Mouse (Mus musculus): Measurements from ENCODE around the gene Farp1. TPM values are rescaled to one million over a fixed set of nuclear protein-coding genes. Genes with fewer than 3 reads are reported as not detected.
A peak's percentile ranks its signal among the peaks of the same experiment; 100 is the strongest.
"Not testable (repeated sequence)": the region's sequence is repeated elsewhere in the genome, so short reads cannot be mapped to it uniquely, and the experiment has no call there.

Farp1 gene
- total RNA-seq, 2 experiments from 2014 or later, result 17.5 to 27.5 TPM

DNA sequence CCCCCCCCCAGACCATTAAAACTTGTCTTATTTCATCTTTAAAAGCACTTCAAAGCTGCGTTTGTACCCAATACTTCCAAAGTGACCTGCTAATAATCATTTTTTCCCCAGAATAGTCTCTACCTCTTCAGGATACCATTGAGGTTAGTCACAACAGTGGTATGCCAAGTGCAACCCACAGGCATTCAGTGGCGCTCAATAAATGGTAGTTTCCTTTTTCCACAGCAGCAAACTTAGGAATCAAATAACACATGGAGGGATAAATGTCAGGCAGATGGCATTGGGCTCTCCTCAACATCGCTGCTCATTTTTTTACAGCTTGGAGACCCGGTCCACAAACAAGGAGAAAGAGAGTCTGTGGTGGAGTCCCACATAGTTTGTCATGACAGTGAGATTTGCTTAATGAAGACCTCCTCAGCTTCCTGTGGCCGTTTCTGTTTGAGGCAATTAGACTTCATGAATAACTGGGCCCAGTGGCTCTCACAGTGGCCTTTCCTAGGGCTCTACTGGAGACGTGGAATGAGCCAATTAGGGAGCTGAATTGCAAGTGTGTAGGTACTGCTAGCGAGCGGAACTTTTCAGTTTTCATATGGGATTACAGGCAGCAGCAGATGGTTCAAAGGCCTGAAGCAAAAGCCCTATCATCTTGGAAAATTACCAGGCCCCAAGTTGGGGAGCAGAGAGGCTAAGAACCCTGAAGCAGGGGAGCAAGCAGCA lies 148.6 kb downstream of the Farp1 start:
- DNase-seq, result no peak

DNA sequence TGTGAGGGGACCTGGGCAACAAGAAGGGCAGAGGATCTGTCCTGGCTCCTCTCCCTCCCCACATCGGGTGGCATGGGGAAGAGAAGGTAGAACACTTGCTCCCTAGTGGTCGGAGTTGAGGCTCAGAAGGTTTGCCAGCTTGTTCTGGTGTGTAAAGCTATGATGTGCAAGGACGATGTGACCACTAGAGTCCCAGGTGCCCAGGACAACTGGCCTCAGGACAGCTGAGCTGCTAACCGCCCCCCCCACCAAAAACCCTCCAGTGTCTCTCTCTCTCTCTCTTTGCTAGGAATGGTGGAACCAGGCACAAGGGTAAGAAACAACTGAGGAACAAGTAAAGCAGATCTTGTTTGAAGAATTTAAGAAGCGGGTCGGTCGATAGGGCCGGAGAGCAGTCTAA lies 149.4 kb downstream of the Farp1 start:
- no peak for DNase-seq

DNA sequence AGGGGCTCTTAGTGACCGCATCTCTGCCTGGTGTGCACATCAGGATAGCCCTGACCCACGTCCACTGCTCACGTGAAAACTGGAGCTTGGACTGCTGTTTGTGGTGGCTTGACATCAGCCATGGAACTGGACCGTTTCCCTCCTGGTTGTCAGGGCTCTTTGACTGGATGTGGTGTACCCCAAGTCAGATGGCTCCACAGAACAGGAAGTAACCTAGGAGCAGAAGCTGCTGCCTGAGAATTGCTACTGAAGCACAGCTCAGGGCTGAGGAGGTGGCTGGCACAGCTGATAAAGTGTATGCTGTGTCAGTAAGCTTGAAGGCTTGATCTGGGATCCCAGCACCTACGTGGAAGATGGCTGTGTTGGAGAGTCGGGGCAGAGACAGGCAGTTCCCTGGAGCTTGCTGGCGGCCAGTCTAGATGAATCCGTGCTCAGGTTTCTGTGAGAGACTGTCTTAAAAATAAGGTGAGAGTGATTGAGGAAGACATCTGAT lies 151.4 kb downstream of the Farp1 start:
- no peak for DNase-seq

DNA sequence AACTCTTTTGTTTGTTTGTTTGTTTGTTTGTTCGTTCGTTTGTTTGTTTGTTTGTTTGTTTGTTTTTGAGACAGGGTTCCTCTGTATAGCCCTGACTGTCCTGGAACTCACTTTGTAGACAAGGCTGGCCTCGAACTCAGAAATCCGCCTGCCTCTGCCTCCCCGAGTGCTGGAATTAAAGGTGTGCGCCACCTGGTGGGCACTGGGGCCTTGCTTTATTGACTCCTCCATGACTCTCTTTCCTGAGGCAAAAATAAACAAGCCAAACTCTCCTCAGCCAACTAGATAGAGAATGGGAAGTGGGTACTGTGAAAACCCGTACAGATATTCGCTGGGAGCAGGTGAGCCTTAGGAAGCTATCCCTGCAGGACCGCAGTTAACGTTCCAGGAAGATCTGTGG lies 154.8 kb downstream of the Farp1 start:
- not testable (repeated sequence) for DNase-seq

DNA sequence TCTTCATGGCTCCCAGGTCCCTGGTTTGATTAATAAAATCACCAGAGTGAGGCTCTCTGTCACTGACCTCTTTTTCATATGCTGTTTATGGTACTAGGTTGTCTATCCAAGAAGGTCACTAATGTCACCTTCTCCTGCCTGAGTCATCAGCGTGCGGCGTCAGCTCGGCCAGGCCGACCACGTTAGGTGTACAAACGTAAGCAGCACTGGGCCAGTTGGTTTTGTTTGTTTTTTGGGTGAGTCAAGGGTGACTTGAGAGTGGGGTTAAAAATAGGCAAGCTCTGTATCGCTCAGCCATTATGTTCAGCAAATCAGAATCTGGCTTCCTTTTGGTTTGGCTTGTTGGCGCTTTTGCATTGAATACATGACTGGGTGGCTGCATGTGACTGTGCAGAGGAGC lies 155.4 kb downstream of the Farp1 start:
- DNase-seq, result no peak

DNA sequence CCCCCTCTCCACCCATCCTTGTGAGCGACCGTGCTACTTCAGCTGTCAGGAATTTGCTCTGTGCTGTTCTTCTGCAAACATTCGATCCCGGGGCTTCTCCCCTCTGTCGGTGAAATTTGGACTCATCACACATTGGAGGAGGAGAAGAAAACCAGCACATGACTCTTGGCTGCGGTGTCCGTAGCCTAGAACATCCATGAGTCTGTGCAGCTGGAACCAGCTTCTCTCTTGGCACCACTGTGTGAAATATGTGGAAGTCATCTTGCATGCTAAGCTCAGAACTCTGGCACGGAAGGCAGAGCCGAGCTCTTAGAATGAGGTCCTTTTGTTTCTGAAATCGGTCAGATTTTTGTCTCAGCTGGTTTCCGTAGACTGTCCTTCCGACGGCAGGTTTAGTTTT lies 156.7 kb downstream of the Farp1 start:
- peak; percentile 45 for DNase-seq

DNA sequence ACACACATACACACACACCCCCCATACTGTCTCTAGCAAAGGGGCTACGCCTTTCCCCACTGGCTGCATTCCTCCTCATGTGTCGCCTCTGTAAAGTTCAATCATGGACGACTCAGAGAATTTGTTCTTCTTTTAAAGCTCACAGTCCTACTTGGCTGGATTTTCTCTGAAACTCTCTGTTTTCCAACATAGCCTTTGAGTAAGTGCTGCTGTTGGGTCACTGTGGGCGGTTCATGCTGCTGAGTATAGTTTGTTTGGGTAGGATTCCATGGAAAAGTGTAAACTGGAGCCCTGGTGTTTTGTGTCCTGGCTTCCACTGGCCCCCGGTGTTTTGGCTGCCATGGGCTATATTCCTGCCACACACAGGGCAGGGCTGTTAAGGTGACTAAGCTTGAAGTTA lies 157.4 kb downstream of the Farp1 start:
- DNase-seq, result no peak

DNA sequence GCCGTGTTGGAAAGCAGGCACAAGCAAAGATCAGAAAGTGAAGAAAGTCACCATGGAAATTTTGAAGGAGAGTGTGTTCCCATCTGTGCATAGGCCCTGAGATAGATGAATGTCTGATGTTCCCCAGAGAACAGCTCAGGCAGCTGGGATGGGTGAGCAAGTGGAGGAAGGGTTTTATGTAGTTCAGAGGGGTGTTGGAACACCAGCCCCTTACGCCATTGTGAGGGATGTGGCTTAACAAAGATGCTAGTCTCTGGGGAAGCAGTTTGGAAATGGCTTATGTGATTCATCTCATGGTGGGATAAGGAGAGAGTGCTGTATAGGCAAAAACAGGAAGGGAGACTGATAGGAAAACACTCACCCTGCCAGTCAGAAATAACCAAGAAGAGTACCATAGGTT lies 159.0 kb downstream of the Farp1 start:
- no peak for DNase-seq

DNA sequence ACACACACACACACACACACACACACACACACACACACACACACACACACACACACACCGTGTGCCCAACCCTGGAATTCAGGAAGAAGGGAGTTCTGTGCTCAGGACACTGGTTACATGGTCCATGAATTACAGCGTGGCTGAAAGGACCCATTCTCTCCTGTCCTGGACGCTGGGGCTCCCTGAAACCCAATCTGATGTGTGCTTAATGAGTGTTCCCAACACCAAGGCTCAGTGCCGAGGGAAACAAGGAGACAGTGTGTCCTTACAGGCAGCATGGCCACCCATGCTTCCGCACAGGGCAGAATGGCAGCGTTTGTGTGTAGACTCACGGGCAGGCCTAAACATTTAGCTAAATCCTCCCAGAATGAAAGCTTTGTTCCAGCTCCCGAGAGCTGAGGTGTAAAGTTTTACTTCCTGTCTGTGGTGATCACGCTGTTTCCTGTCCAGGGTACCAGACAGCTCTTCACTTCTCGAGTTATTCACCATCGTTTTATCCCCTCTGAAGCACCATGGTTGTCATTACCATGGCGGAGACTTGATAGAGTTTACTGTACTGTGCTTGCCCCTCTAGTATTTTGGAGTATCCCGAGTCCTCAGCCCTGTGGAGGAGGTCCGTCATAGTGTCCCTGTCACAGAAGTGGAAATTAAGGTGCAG lies 164.0 kb downstream of the Farp1 start:
- peak; percentile 22 for DNase-seq

DNA sequence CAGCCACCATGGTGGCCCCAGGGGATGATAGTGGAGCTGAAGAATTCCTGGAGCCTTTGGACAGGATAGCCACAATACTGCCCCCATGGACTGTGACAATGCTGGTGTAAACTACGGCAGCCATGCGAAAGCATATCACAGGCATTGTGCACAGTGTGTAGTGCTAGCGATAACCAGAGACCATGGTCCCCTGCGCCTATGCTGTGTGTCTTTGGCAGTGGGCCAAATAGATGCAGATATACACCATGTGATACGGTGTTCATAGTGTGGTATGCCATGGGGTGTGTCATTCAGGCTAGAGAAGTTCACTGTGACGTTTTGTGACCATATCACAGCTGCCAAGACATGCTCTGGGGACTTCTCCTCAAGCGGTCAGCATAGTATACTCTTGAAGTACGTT lies 164.8 kb downstream of the Farp1 start:
- no peak for DNase-seq

DNA sequence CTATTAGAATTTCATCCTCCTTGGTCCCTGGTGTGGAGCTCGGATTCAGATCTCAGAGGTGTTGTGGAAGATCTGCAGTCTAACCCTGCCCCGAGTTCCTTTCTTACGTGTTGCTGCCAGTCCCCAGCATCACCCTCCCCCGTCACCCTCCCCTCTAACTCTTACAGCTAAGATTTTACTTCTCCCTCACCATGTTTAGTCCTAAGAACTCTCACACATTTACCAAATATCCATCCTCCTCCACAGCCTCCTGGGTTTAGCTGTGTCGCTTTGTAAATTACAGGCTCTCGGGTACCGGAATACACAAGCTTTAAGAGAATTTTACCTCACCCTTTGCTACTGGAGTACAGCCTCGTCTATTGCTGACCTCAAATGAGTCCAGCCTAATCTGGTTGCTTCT lies 165.4 kb downstream of the Farp1 start:
- no peak for DNase-seq

DNA sequence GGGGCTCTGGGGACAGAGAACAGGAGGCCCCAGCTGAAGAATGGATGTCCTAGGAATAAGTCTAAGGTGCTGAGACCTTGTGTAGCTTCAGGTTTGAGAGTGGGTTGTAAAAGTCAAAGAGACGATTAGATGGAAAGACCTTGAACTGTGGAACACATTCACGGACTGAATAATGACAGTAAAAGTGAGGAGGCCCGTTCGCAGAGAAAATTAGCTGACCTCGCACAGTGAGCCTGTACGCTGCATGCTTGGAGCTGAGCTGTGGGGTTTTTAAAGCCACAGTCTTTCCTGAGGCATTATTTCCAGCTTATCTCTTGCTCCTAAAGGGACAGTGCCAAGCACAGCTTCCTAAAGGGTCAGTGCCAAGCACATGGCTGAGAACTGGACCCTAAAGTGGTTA lies 166.2 kb downstream of the Farp1 start:
- no peak for DNase-seq

DNA sequence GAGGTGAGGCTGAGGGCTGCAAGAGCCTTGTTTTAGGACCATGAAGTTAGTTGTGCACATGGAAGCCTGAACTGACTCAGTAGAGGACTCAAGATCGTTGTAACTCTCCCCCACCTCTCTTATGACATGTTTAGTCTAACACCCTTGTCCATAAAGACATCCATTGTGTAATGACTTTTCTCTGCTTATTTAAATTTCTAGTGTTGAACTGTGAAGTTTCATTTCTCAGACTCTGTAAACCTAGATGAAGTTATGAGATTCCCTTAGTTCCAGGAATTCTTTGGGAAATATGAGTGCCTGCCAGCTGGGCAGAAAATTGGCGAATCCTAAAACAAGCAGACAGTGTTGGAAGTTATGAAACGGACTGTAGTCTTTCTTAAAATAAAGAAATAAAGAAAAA lies 170.5 kb downstream of the Farp1 start:
- DNase-seq, result no peak

DNA sequence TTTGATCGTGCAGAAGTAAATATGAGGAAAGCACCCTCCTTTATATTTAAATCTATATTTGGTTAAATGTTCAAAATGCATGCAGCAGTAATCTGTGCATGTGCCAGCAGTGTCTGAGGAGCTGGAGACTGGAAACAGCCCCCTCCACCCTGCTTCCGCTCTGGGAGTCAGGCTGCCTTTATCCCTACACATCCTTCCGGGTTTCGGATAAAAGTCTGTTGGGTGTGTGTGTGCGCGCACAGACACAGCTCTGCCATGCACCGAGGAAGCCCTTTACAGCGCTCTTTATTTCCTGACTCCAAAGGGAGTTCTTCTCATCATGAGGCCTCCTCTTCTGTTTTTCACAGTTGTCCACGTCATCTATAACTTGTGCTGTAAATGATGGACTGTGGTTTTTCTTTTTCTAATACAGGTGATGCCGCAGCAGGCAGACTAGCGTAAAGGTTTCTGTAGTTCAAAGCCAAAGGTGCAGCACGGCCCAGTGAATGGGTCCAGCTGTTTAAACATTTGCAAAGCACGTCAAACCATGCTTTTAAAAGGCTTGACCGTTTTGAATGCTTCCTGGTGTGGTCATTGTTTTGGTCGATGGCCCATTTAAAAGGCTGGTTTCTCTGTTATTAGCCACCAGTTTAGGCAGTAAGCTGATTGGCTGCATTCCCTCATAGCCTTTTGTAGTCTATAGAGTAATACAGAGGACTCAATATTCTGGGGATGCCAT lies 172.6 kb downstream of the Farp1 start:
- no peak for DNase-seq

DNA sequence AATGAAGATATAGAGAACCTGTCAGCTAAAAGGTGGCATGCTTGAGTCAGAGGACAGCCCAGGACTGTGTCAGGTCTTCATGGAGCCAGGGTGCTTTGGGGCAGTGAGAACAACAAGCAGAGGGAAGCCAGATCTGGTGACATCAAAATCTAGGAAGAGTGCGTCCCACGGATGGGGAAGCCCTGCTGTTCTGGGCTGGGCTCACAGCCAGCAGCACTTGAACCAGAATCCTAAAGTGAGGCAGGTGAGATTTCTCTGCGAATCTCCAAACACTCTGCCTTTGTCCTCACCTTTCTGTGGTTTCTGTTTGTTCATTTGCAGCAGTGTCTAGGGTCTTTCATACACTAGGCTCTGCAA lies 173.1 kb downstream of the Farp1 start:
- no peak for DNase-seq

DNA sequence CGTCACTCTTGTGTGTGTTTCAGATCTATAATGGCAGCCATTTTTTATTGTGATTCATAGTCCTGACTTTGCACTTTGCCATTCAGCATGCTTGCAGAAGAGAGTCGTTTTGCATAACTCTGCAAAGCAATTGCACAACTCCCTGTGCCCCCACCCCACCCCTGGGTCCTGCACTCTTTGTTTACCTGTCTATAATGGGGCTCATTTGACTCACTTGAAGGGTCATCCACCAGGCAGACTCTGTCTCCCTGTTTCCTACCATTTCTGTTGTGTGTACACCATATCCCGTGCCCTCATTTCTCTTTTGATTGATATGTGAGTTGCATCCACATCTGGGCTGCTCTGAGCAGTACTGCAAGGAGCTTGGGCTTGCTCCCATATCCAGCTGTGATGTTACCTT lies 175.3 kb downstream of the Farp1 start:
- DNase-seq, result no peak

DNA sequence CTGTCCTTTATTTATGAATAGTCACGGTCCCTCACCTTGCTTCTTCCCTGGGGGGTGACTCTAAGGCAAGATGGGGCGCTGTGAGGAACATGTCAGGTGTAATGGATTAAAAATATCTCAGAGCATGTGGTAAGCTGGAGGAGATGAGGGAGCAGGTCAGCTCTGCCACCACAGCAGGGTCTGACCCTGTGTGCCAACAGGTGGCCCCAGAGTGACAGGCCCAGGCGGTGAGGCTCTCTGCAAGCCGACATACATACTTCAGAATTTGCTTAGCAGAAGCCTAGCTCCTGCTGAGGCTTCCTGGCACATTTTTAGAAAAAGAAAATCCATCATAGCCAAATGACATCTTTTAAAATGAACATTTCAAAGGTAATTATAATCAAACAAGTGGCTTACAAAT lies 178.7 kb downstream of the Farp1 start:
- DNase-seq, result no peak

DNA sequence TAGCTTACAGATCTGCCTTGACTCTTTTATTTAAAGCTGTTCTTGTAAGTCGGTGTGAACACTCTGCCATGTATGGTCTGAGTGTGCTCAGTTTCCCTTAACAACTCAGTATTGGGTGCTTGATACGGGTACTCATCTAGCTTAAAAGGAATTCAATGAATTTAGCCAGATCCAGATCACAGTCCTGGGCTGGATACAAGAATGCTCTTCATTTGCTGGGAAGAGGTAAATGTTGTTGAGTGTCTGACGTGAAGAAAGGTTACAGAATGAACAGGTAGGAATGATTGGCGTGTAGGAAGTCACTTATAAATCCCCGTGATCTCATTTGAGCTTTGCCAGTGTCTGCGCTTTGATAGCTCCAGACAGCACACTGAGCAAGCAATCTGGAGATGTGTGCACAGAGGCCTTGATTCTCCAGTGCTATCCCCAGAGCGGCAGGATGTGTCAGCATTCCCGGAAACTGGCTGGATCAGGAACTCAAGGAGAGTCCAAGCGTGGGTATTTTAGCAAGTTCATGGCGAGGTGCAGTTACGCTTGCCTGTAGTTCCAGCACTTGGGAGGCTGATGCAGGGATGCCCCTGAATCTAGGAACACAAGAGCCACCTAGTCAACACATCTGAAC lies 179.7 kb downstream of the Farp1 start:
- no peak for DNase-seq

DNA sequence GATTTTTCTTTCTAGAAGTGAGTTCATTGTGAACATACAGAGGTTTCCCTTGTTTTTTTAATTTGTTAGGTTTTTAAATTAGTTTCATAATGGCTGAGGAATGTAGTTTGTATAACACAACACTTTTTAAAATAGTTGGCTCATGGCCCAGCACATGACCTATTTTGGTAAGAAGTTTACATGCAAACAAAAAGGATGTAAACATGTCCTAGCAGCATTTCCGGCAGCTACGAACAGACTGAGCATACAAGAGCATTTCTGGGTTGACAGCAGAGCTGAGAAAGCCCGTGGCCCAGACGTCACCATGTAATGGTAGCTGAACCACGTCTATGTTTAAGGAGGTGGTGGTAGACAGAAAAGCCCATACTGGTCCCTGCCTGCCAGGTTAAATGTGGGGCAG lies 180.8 kb downstream of the Farp1 start:
- no peak for DNase-seq

DNA sequence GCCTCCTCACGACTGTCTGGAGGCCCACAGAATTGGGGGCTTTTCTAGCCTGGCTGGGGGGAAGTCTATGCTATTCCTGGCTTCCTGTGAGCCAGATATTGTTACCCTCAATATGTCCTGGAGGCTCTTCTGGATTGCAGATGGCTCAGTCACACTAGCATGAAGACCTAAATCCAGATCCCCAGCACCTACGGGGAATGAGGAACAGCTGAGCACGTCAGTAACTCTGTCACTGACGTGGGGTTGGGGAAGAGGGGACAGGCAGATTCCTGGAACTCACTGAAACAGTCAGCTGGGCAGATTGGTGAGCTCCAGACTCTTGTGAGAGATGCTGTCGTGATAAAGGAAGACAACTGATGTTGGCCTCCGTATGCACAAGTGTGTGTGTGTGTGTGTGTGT lies 181.7 kb downstream of the Farp1 start:
- no peak for DNase-seq

DNA sequence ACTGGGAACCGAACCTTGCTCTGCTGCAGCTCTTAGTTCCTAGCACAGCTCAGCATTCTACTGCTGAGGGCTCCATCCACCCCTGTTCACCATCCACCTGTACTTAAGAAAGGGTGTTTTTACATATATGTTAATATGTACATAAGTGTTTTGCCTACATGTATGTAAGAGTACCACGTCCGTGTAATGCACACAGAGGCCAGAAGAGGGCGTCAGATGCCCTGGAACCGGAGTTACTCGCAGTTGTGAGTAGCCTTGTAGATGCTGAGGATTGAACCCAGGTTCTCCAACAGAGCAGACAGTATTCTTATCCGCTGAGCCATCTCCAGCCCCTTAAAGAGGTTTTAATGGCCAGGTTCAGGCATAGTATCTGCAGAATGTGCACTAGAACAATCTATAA lies 183.6 kb downstream of the Farp1 start:
- no peak for DNase-seq

DNA sequence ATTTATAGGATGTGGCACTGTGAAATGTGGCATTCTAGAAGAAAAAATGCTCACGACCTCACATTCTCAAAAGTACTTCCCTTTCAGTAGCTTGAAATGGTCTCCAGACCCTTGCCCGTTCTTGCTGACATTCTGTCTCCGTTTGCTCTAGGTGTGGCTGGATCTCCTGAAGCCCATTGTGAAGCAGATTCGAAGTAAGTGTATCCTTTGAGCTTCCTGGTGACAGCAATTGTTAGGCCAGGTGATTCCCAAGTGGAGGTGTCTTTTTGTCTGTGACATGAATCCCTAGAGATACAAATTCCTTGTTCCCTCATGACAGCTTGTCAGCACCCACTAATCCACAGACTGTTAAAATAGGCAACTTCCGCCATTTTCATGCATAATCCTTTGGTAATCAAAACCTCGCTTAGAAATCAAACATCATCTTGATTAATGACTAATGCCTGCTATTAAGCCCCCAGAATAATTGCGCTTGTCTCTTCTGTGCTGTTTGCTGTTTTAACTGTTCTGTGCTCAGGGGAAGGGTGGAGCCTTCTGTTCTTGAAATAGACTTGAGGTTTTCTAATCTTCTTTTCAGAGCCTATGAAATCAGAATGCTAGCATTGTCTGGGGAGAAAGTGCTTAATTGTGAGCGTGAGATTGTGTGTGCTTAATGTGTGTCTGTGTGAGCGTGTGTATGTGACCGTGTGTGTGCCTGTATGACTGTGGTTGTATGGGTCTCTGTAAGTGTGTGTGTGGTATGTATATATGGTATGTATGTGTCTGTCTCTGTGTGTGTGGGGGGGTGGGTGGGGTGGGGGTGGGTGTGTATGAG lies 184.4 kb downstream of the Farp1 start:
- no peak for DNase-seq

DNA sequence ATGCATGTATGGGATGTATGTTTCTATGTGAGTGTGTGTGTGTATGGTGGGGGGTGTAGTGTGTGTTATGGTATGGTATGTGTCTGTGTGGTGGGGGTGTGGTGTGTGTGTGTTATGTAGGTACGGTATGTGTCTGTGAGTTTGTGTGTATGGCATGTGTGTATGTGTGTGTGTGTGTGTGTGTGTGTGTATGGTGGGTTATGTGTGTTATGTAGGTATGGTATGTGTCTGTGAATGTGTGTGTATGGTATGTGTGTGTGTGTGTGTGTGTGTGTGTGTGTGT lies 185.0 kb downstream of the Farp1 start:
- DNase-seq, result no peak
